Mouse (Mus musculus) cerebellum, postnatal 36 days (tissue): ENCODE measurements around the gene Cxcl3.
"Not testable (repeated sequence)": the region's sequence is repeated elsewhere in the genome, so short reads cannot be mapped to it uniquely, and the experiment has no call there.

ENCODE experiments used
- DNase-seq, 2 experiments: peaks; one replicate each; pipeline ENCODE4 v3.0.0; 2021 to 2022; ENCODE audit warnings: mixed read lengths in 2 of 2

Cxcl3 gene

DNA sequence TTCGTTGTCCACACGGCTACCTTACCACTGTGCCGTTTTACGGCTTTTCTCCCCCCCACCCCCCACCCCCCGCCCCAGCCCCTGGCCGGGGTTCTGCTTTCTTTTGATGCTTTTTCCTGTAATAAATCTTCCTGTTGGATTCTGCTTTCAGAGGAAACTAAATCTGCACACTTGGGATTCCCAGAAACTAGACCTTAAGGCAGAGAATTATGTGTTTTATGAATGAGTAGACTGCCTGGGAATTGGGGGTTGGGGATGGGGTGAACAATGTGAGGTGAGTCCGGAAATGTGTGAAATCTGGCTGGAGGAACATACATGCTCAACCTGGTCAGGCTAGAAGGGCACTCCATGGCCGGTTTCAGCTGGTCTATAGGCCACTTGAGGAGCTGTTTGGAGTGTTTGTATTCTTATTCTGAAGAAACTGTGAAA is 4.2 kb downstream of the Cxcl3 start:
- no peak for DNase-seq

DNA sequence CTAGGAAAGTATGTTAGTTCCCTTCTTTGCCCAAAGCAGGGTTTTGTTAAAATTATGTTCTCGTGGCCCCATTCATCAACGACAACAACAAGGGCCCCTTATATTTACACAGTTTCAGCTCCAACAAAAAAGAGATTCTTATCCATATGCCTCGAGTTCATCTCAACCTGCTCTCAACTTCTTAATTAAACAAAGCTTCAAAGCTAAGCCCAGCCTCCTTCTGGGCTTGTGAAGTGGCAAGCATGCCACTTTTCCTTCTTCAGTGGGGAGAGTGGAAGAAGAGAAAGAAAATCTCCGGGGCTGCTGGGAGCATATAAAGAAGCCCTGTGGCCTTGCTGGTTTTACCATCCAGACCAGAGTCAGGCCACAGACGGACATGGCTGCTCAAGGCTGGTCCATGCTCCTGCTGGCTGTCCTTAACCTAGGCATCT is 8.3 kb downstream of the Cxcl3 start, which contains the start of gene Cxcl15:
Gene Cxcl15 (plus strand): TSS at position 340 of the 431 bp plus-strand sequence.
- no peak for DNase-seq

DNA sequence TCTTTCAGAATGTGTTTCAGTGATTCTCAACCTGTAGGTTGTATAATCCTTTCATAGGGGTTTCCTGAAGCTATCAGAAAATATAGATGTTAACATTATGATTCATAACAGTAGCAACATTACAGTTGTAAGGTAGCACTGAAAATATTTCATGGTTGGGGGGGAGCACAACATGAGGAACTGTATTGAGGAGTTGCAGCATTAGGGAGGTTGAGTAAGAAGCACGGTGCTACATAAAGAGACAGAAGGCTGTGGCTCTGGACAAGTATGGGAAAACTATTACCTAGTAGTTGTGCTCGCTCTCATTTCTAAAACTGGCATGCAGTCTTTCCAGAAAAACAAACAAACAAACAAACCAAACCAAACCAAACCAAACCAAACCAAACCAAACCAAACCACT is 9.5 kb downstream of the Cxcl3 start:
- not testable (repeated sequence) for DNase-seq

- no peak for DNase-seq
These were observed 18.7 kb downstream of the Cxcl3 start for GRCm38 (mm10) chr5:90804574-90804973.

DNA sequence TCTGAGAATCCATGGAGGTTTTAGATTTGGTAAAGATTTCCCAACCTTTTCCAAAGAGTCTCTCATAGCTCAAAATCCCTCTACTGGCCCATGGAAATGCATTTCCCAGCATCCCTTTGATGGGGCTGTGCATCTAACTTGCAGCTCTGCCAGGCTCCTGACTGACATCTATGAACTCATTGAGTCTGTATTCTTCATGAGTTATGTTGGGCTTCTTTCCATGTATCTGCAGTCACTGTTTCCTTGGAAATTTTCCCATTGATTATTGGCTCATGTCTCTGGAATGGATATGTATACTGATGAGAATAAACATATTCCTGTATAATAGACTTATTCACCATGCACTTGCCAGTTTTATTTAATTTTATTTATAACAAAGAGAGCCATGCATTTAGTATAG is 20.1 kb downstream of the Cxcl3 start:
- no peak for DNase-seq

DNA sequence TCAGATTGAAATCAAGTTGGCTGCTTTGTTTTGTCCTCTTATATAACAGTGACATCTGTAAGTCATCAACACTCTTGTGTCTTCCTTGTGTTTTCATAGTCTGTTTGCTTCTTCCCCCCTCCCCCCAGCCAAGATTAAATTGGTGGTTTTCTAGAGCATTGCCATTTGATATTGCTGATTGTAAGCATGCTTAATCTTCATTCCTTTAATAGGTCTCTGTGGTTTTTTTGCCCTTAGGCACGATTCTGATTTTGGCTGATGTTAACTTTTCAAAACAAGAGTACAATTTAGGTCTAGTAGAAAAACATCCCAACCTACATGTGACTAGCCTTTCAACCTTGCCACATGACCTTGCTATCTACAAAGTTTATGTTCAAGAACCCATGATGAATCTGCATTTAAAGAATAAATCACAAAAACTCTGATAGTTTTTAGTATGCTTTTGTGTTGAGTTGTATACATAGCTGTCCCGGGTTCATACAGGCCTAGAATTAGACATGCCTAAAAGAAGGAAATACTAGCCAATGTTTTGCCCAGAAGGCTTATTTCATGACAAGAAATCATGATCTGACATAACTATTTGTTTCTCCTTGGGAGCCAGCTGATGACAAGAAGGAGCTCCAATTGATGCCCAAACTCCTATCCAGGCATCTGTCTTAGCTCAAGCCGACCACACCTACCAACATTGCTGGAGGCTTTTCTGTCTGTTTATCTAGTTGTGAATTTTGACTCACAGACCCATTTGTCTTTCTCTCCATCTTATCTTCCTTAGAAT is 21.5 kb downstream of the Cxcl3 start:
- DNase-seq, result no peak

DNA sequence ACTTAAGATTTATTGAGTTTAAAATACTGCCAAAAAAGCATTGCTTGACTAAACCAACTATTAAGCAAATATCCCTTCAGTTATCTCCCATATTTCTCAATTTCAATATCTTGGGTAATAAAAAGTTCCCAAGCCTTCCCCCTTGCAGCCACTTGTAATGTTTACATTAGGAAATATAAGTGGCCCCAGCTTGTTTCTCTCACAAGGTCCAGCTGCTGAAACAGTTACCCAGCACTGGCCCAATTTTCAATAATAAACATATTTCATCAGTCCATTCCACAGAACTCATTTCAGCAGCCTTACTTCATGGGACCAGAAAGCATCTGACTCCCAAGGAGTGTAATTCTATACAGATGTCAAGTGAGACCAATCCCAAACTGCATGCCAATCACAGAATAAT is 33.9 kb downstream of the Cxcl3 start:
- DNase-seq, result no peak

GRCm38 (mm10) chr5:90832145-90832767 is 46.4 kb downstream of the Cxcl3 start:
- no peak for DNase-seq

DNA sequence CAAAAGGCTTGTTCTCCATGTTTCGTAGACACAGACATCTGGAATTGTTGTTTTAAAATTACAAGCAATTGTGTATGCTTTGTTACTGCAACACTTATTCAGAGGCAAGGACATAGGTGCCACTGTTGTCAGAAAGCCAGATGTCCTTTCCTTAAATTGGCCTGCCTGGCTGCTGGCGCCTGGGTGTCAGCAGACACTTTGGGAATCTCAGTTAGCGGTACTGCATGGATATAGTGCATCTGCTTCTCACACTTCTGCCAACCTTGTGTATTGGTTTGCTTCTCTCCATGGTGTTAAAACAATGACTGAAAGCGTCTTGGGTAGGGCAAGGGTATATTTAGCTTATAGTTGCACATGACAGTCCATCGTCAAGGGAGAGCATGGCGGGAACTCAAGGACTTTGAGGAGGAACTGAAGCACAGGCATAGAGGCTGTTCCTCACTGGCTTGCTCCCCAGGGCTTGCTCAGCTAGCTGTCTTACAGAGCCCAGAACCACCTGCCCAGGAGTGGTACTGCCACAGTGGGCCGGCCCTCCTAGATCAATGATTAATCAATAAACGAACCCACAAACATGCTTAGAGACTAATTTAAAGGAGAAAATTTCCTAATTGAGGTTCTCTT is 47.0 kb downstream of the Cxcl3 start:
- DNase-seq, result no peak

DNA sequence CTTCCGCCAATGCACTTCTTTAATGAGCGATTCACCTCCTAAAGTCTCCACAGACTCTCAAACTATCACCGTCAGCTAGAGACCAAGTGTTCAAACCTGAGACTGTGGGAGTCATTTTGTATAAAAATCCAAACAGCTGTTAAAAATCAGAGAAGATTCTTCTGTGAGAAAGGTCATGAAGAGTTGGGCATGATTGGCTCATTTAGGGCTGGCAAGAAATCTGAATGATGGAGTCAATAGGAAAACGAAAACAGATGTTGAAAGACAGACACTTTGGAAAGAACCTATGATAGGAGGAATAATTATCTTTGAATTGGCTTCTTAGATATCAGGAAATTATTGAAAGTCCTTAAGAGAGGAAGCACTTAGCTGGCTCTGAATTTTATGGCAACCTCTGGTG is 48.5 kb downstream of the Cxcl3 start:
- no peak for DNase-seq

GRCm38 (mm10) chr5:90838582-90838981 is 52.7 kb downstream of the Cxcl3 start:
- no peak for DNase-seq
